Mouse (Mus musculus): ENCODE data around the gene Thpo. TPM values are rescaled to one million over a fixed set of nuclear protein-coding genes. Genes with fewer than 3 reads are reported as not detected.

Thpo gene
- total and polyA plus RNA-seq, 2 experiments from 2014 or later: 0.71 to 0.81 TPM

- Histone ChIP-seq H3K9ac (replicated peaks; ENCODE audit: low read length, poor library complexity, severe bottlenecking) (no peak overlapping the region), H3K27ac (ENCODE audit: low read depth, low read length) (no peak overlapping the region), H3K36me3 (ENCODE audit: insufficient read depth, low read length) (peaks cover 33% of the 10 kb centered on the region), H3K4me3 (ENCODE audit: low read depth, low read length) (no peak overlapping the region), H3K4me1 (ENCODE audit: insufficient read depth, low read length) (peaks cover 12% of the 10 kb centered on the region), H3K9me3 (ENCODE audit: low read length) (no peaks in the 10 kb centered on the region), H3K4me2 (ENCODE audit: low read depth, low read length, poor library complexity, severe bottlenecking) (no peak overlapping the region), H3K27me3 (ENCODE audit: insufficient read depth, low read length) (no peaks in the 10 kb centered on the region)
- no peak for ATAC-seq (ENCODE audit: low FRiP score)
- WGBS: 78% methylated on average over 9 of the region's 9 CpGs
- no peak for TF ChIP-seq CTCF (IDR thresholded peaks at IDR 0.05)
- no peak for DNase-seq (ENCODE audit: low spot score)
Observed at GRCm38 (mm10) chr16:20712190-20712589, 22.1 kb downstream of the Thpo start.

GRCm38 (mm10) chr16:20710810-20711209, 23.5 kb downstream of the Thpo start:
- Histone ChIP-seq H3K9ac (replicated peaks; ENCODE audit: low read length, poor library complexity, severe bottlenecking) (no peak overlapping the region), H3K9me3 (ENCODE audit: low read length) (no peaks in the 10 kb centered on the region), H3K36me3 (ENCODE audit: insufficient read depth, low read length) (peaks cover 33% of the 10 kb centered on the region), H3K4me1 (ENCODE audit: insufficient read depth, low read length) (peaks cover 12% of the 10 kb centered on the region), H3K27me3 (ENCODE audit: insufficient read depth, low read length) (no peaks in the 10 kb centered on the region), H3K4me3 (ENCODE audit: low read depth, low read length) (no peak overlapping the region), H3K4me2 (ENCODE audit: low read depth, low read length, poor library complexity, severe bottlenecking) (no peak overlapping the region), H3K27ac (ENCODE audit: low read depth, low read length) (no peak overlapping the region)
- WGBS: 88% methylated on average over 4 of the region's 4 CpGs
- ATAC-seq (ENCODE audit: low FRiP score): no peak
- peak; percentile 46 for TF ChIP-seq CTCF (IDR thresholded peaks at IDR 0.05)
- no peak for DNase-seq (ENCODE audit: low spot score)

- H3K4me2 ChIP-seq (ENCODE audit: low read depth, low read length, poor library complexity, severe bottlenecking): no peak overlapping the region
- 94% methylated on average over 11 of the region's 11 CpGs for WGBS
- H3K9me3 ChIP-seq (ENCODE audit: low read length): no peaks in the 10 kb centered on the region
- H3K9ac ChIP-seq (replicated peaks; ENCODE audit: low read length, poor library complexity, severe bottlenecking): no peak overlapping the region
- ATAC-seq (ENCODE audit: low FRiP score) (no peak), DNase-seq (ENCODE audit: low spot score) (no peak)
- H3K4me1 ChIP-seq (ENCODE audit: insufficient read depth, low read length): peaks cover 12% of the 10 kb centered on the region
- no peaks in the 10 kb centered on the region for H3K27me3 ChIP-seq (ENCODE audit: insufficient read depth, low read length)
- H3K4me3 ChIP-seq (ENCODE audit: low read depth, low read length): no peak overlapping the region
- no peak for TF ChIP-seq CTCF (IDR thresholded peaks at IDR 0.05)
- no peak overlapping the region for H3K27ac ChIP-seq (ENCODE audit: low read depth, low read length)
- H3K36me3 ChIP-seq (ENCODE audit: insufficient read depth, low read length): peaks cover 33% of the 10 kb centered on the region
Observed at GRCm38 (mm10) chr16:20710370-20710769, 23.9 kb downstream of the Thpo start.

- Histone ChIP-seq H3K36me3 (ENCODE audit: insufficient read depth, low read length) (peaks cover 33% of the 10 kb centered on the region), H3K27ac (ENCODE audit: low read depth, low read length) (no peak overlapping the region), H3K9me3 (ENCODE audit: low read length) (no peaks in the 10 kb centered on the region), H3K4me2 (ENCODE audit: low read depth, low read length, poor library complexity, severe bottlenecking) (no peak overlapping the region), H3K27me3 (ENCODE audit: insufficient read depth, low read length) (no peaks in the 10 kb centered on the region), H3K4me1 (ENCODE audit: insufficient read depth, low read length) (0 out of 2 replicates have a peak, but pooled peaks cover 1% of the 10 kb centered on the region), H3K4me3 (ENCODE audit: low read depth, low read length) (no peak overlapping the region), H3K9ac (replicated peaks; ENCODE audit: low read length, poor library complexity, severe bottlenecking) (no peak overlapping the region)
- peak; percentile 80 for TF ChIP-seq CTCF (IDR thresholded peaks at IDR 0.05)
- peak; percentile 53 for DNase-seq (ENCODE audit: low spot score)
- ATAC-seq (ENCODE audit: low FRiP score): no peak
- 75% methylated on average over 19 of the region's 19 CpGs for WGBS
Observed at GRCm38 (mm10) chr16:20708939-20709734, 25.2 kb downstream of the Thpo start.

- Histone ChIP-seq H3K9me3 (ENCODE audit: low read length) (no peaks in the 10 kb centered on the region), H3K4me2 (ENCODE audit: low read depth, low read length, poor library complexity, severe bottlenecking) (no peak overlapping the region), H3K27me3 (ENCODE audit: insufficient read depth, low read length) (no peaks in the 10 kb centered on the region), H3K36me3 (ENCODE audit: insufficient read depth, low read length) (peaks cover 33% of the 10 kb centered on the region), H3K9ac (replicated peaks; ENCODE audit: low read length, poor library complexity, severe bottlenecking) (no peak overlapping the region), H3K4me3 (ENCODE audit: low read depth, low read length) (no peak overlapping the region), H3K27ac (ENCODE audit: low read depth, low read length) (no peak overlapping the region), H3K4me1 (ENCODE audit: insufficient read depth, low read length) (no peaks in the 10 kb centered on the region)
- no peak for DNase-seq (ENCODE audit: low spot score)
- 94% methylated on average over 21 of the region's 21 CpGs for WGBS
- ATAC-seq (ENCODE audit: low FRiP score): no peak
- no peak for TF ChIP-seq CTCF (IDR thresholded peaks at IDR 0.05)
Observed at GRCm38 (mm10) chr16:20708220-20708938, 25.9 kb downstream of the Thpo start.

Data from midbrain, postnatal 0 days (tissue).